Mouse (Mus musculus) frontal cortex, postnatal 25 days (tissue): ENCODE measurements around the gene Ccdc96.
A peak's percentile ranks its signal among the peaks of the same experiment; 100 is the strongest.

Experiments used
- DNase-seq, 2 experiments: peaks; one replicate each; pipeline ENCODE4 v3.0.0; 2022; ENCODE audit warnings: low spot score in 2 of 2

Ccdc96 gene

DNA sequence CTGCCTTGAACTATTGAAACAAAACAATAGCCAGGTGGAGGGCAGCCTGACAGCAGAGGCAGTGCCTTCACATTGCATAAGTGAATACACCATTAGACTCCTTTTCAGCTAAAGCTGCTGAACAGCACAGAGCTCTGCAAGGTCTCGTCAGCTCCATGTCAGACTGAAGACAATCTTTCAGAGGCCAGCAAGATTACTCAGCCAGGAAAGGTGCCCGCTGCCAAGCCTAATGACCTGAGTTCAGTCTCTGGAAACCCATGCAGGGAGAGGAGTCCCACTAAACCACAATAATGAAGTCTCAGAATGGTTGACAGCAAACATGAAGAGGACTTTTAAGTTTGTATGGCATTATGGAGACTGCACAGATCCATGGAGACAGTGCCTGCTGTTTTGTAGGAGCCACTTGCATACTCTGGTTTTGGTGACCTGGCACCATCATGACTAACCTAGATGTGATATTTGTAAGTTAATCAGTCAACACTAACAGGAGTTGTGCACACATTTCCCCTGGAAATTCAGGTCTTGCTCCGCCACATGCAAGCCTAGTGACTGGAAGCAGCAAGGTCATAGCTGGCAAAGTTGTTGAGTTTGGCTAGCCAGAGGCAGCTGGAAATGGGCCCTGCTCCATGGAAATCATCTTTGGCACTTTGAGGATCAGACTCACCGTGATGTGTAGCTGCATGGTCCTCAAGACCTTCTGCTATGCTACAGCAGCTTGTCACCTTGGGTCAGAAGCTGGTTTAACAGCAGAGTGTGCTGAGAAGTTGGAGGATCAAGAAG lies 11.3 kb upstream of the Ccdc96 start:
- DNase-seq = no peak

DNA sequence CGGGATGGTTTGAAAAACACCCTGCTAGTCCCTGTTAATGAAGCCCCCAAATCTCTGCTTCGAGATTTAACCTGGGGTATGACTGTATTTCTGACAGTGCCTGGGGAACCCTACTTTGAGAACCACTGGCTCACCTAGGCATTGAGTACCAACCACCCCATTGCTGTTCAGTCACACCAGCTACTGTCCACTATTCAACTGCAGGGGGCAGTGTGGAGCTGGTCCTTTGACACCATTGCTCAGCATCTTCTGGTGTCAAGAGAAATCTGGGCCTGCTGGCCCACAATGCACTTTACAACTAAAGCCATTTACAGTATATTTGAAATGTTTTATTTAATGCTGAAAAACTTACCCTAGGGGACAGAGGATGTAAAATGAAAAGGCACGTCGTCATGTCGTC lies 10.1 kb upstream of the Ccdc96 start:
- peak; percentile 46 to 57 for DNase-seq

DNA sequence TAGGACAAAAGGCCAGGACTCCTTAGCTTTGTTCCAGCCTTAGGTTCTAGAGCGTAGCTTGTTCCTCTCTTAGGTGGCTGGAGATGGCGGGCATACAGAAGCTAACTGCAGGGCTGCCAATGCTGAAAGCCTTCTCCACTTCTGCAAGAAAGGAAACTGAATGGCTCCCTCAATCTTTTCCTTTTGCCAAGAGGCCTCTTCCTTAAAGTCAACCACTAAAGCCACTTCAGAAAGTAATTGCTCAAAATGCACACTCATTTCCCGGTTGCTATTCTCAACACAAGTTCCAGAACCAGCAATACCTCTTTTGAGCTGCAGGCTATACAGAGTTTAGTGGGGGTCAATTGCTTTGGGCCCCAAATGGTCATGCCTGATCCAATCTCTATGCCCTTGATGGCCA lies 6.9 kb upstream of the Ccdc96 start:
- no peak for DNase-seq

DNA sequence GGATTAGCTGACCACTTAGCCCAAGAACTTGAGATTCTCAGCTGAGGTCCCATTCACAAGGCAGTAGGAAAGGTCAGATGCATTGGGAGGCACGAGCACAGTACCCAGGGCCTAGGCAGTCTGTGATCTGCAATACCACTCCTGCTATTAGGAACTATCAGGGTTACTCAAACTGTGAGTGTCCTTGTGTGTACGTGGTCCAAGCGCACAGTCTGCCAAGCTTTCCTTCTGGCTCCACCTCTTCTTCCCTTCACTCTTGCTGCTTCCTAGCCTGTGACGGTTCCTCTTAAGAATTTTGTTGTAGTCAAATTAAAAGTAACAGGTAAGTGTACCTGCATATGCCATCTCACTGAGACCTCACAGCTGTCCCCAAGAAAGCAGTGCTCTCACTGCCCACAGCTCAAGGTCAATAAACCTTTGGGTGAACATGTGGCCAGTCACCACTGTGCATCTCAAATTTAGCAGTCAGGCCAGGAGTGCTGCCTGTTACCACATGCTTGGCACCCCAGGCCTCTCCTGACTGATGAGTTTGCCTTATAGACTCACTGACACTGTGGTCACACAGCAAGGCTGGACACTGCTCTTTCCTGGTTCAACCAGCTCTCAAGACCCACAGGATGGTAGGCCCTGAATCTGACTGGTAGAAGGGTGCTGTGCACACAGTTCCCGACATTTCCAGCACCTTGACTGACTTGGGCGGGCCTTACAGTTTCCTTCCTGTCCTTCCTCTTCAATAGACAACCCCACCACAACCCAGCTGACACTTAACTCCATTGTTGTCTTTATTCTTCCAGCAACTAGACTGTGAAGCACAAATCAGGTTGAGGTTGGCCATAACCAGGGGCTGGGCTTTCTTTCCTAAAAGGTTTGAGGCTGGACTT lies 5.6 kb upstream of the Ccdc96 start:
- no peak for DNase-seq

DNA sequence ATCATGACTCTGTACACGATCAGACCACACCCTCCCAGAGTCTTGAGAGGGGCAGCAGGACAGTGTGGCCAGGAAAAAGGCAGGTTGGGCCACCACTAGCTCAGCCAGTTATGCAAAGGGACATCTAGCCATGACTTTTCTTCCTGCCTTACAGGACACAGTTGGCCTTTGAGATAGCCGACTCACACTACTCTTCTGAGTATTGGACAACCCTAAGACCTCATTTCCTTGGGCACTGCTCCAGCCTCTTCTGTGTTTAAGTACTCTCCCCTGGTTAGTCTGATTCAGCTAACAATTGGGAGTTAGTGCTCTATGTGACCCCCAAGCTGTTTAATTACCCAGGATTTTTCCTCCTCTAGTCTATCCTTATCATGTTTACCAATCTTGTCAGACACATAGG lies 4.7 kb upstream of the Ccdc96 start:
- no peak for DNase-seq

DNA sequence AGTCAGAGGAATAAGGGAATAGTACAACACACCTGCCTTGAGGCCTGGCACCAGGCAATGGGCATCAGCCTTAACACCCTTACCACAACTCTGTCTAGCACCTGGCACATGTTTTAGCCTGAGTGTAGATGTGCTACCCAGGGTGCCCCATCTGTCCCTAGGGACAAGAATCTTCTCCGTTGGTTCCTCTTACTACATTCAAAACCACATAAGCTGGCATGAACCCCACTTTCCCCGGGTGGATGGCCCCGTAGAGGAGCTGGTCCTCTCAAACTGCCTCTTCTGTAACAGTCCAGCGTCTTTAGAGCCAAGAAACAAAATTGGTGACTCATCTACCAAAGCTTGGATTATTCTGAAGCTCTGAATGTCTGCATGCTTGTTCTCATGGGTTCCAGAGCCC lies 4.0 kb upstream of the Ccdc96 start:
- DNase-seq = no peak

DNA sequence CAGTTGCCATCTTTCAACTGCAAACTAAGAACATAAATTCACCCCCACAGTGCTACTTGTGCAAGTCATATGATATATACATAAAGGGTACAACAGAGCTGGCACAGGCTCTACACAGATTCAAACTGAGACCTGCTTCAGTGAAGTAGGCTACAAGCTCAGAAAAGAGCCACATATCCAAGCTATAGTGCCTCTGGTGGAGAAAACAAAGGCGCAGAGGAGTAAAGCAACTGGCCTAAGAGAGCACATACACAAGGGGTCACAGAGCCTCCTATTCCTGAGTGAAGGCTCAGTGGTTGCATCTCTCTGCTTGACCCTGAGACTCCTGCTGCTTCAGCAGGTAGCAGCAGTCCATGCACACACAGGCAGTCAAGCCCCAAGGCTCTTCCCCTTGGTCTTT lies 3.3 kb upstream of the Ccdc96 start:
- no peak for DNase-seq

DNA sequence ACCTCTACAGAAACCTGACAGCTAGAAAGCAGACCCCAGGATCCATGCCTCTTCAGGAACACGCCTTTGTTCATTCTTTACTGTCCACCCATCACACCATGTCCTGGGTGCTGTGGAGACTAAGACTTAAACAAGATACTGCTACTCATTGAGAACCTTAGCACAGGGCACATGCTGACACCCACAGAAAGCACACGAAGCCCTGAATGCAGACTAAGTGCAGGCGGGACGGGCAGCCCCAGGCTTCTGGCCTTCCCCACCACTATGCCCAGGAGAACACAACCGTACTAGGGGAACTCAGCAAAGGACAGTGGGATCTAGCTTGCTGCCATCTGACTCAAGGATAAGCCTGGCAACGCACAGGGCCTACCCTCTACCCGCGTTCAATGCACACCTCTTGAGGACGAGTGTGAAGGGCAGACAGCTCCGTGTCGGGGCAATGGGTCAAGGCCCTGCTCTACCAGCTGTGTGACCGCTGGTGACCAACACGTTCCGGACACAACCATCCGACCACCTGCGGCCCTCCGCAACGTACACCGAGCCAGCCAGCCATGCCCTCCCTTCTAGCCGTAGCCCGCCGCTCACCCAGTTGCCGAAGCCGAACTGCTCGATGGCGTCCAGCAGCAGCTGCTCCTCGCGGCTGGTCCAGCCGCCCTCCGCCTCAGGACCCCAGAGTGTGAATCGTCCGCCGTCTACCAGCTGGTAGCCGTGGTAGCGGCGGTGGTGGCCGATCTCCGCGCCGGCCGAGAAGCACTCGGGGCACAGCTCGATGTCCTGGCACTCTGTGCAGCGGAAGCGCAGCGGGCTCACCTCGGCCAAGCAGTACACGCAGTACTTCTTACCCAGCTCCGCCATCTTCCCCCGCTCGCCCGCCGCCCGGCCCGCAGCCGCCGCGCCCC lies 936 bp upstream of the Ccdc96 start:
- DNase-seq = peak in 1 of 2 experiments; percentile 25

DNA sequence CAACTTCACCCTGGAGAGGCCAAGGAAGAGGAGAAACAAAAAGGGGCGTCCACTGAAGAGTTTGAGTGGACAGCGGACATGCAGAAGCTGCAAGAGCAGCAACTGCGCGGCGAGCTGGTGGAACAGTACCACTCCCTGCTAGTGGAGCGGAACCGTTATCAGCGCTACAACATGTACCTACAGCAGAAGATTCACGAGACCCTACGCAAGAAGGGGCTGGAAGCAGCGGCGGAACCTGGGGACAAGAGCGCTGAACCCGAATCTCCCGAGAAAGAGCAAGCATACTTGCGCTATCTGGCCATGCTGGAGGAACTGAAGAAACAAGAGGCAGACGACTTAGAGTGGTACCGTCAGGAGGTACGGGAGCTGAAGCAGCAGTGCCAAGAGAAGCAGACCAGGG lies 918 bp downstream of the Ccdc96 start:
- no peak for DNase-seq

DNA sequence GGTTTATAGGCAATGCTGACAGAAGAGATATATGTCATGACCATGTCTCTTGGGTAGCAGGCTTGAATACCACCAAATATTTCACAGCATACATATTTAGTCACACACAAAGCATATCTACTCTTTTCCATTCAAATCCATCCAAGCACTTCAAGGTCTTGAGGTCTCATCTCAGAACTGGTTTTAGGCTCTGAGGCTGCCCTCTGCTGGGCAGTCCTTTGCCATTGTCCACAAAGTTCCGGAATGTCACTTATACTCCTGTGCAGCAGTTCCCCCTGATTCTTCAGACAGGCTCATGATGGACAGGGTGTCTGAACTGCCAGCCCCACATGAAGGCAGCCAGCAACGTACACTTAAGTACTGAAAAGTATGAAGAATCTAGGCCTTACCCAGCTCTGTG lies 4.8 kb downstream of the Ccdc96 start:
- no peak for DNase-seq

DNA sequence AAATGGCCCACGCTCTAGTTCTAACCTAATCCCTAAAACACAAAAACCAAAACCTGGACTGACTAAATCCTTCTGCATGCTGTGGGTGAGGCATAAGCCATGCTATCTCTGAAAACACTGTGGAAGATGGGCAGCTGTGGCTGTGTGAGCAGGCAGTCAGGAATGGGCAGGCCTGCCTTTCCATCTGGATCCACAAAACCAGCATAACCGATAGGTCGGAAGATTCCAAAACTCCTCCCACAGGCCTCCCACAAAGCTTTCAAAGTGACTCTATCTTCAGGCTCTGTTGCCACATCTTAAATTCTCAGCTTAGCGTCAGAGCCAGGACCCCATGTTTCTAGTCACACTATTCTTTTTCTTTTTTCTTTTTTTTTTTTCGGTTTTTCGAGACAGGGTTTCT lies 9.5 kb downstream of the Ccdc96 start:
- DNase-seq = no peak

DNA sequence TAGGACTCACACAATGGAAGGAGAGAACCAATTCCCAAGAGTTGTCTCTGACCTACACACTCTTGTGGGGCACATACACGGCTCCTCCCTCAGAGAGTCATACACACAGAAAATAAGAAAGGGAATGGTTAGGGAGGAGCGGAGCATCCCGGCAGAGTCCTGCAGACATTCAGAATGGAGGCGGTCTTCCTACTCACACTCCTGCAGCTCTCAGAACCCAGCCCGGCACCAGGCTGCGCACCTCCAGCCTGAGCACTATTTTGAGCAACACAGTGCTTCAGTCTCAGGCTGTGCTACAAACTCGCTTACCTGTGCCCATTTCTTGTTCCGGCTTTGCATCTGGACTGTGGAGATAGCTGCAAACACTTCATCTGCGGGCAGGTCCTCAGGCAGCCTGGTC lies 10.3 kb downstream of the Ccdc96 start:
- no peak for DNase-seq

DNA sequence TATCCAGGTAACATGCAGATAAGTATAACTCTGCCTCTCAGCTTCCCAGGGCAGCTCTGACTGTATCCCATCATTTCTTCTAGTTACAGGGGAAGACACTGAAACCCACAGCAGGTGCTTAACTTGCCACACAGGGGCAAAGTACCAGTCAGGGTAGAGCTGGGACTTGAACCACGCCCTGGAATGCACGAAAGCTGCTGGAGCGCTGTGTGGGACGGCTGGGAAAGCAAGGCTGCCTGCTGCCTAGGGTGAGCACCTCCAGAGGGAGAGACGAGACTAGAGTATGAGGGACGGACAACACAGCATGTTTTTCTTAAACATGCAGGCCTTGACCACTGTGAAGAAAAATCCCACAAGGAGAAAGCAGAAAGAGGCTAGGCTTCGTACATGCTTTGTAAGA lies 20.8 kb downstream of the Ccdc96 start:
- DNase-seq = no peak

DNA sequence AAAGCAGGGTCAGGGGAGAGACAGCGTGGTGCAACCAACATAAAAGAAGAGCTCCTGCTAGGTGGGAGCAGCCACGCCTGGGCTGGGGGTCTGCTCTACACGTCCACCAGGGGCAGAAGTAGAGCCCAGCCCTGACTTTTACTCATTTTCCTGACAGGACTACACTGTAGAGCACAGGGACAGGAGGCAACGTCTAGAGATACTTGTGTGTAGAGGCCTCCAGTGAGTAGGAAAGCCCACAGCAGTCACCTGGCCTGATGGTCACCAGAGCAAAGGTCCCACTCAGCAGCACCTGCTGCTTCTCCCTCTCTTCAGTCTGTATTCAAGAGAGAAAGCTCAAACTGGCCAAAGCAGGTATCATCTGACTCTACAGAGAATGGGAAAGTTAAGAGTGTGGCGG lies 21.3 kb downstream of the Ccdc96 start:
- DNase-seq = no peak

DNA sequence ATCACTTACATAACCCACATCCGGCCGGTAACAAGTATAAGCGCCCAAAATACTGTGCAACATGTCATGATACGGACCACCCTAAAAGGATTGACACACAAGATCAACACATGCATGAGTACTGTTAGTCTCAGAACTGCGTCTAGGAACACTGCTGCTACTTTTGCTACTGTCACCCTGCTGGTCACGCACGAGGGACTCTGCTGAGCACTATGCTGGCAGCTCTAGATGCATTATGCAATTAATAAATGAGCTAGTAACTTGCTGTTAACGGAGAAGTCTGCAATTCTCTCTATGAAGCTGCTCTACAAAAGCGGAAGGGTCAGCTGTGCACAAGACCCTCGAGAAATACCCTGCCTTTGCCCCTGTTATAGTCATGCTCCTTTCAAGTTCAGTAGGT lies 24.0 kb downstream of the Ccdc96 start:
- DNase-seq = no peak

DNA sequence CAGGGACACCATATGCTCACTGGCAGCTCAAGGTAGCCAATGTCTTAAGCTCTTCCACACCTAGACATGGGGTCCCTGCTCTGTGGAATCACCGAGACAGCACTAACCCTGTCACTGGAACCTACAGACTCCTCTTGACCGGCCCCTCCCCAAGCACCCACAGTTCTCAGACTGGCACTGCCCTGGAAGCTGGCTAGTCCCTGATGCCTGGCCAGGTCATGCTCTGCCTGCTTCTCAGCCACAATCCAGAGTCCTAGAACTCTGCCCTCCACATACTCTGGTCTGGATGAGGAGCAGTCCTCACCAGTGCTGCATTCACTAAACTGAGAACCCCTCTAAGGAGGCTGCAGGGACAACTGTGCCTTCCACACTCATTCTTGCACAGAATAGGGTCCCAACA lies 26.6 kb downstream of the Ccdc96 start:
- no peak for DNase-seq

DNA sequence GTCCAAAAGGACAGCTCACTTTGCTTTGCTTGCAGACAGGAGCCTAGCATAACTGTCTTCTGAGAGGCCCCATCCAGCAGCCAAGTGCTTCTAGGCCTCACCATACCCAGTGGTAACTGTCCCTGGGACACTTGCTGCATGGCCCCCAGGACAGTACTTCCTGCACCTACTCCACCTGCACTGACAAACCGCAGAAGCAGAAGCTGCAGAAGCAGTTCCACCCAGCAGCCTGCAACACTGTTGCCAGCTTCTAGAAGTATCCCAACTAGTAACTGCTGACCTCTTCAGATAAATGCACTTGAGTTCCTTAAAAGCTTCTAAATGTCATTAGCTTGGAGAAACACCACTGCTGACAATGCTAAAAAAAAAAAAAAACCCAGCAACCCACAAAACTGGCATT lies 30.7 kb downstream of the Ccdc96 start:
- no peak for DNase-seq

DNA sequence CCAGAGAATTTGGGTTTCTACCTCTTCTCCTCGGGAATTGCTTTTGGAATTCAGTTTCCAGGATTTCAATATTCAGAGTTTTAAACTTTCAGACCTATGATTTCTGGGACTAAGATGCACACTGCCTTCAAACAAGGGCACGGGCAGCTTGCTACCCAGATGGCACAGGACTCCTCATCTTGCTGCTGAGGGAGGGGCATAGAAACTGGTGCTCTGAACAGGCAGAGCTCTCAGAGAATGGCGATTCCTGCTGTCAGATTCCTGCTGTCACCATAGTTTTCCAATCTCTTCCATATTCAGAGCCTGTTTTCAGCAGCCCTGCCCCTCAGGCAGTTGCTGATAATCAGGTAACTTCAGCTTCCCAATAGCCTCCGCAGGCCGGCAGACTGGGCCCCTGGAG lies 31.2 kb downstream of the Ccdc96 start:
- no peak for DNase-seq

DNA sequence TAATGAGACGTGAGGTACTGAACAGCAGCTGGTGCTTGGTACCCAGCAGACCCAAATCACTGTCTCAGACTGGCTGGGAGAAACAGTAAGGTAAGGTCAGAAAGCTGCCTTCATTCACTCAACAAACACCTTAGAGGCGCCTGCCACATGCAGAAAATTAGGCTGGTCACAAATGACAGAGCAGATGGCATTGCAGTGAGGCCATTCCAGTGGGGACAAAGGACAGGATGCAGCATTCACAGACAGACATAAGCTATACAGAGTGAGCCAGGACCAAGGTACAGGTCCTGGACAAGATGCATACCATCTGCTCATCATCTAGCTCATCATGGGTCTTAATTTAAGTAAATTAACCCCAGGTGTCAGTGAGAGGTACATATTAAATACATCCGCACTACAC lies 33.2 kb downstream of the Ccdc96 start:
- no peak for DNase-seq

DNA sequence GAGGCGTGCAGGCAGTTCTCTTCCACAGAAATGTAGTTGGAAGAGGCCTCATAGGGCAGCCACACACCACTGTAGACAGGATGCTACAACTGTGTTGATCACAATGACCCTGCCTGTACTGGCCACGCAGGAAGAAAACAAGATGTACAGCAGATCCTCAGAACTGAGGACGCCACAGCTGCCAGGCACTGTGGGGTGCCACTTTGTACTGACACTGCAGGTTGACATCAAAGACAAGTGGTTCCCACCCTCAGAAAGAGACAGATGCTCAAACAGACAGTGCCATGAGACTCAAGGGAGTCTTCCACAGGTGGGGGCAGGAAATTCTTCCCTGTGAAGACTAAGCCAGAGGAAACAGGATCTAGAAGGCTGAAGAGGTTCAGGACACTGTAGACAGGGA lies 35.4 kb downstream of the Ccdc96 start:
- no peak for DNase-seq

DNA sequence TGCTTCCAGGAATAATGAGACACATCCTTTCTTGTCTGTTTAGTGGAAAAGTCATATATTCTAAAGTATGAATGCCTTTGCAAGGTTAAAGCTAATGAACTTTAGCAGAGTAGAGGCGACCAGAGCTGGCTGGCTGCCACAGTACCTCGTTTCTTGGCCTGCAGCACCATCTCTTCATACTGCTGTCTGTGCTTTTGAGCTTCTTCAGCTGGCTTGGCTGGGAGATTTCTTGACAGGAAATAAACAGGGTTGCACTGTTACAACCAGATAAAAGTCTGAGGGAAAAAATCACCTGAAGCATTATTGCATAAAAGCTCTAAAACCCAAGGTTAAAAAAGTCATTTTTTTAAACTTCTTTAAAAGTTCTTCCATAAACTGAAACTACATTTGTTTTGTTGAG lies 38.4 kb downstream of the Ccdc96 start:
- no peak for DNase-seq

DNA sequence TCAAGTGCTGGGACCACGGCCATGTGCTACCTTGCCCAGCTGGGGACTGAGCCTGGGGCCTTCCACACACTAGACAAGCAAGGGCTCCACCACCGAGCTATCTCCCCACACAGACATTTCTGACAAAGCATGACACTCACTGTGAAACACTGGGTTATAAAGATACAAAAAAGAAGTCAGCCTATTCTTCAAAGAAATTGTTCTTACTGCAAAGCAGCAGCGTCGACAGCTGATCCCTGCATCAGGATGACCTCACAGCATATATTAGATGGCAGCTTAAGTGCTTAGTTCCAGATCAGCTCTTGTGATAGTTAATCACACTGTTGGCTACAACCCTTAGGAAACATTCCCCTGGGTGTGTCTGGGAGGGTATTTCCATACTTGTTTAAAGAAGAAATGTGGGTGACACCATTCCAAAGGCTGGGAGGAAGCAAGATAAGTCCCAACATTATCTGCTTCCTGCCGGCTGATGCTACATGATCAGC lies 38.9 kb downstream of the Ccdc96 start:
- DNase-seq = no peak
